Mouse (Mus musculus): ENCODE data around the gene Slc37a4. TPM values are rescaled to one million over a fixed set of nuclear protein-coding genes. Genes with fewer than 3 reads are reported as not detected.

Slc37a4 gene
- polyA plus RNA-seq, 1 experiment from 2014 or later = 15.8 TPM

GRCm38 (mm10) chr9:44398087-44398486, 1.4 kb downstream of the Slc37a4 start:
- 0 out of 2 replicates have a peak, but pooled peaks cover 3% of the 10 kb centered on the region for H3K27me3 ChIP-seq (ENCODE audit: insufficient read depth, low read length)
- TF ChIP-seq CTCF (IDR thresholded peaks at IDR 0.05; ENCODE audit: low read depth) = no peak
- H3K9ac ChIP-seq = peak overlapping the region; percentile 76; the same call in 1 of the 2 replicates
- H3K9me3 ChIP-seq (ENCODE audit: low read depth, low read length) = no peaks in the 10 kb centered on the region
- H3K4me3 ChIP-seq (ENCODE audit: low read depth, low read length) = peak overlapping the region; percentile 79
- H3K4me1 ChIP-seq (ENCODE audit: insufficient read depth) = no peaks in the 10 kb centered on the region
- H3K36me3 ChIP-seq (ENCODE audit: insufficient read depth) = peaks cover 43% of the 10 kb centered on the region
- H3K4me2 ChIP-seq = peak overlapping the region; percentile 96
- H3K27ac ChIP-seq (ENCODE audit: low read depth) = no peak overlapping the region
- ATAC-seq (ENCODE audit: insufficient read depth) (no peak), DNase-seq (no peak)
- 22% methylated on average over 4 of the region's 4 CpGs for WGBS

- Histone ChIP-seq H3K27me3 (ENCODE audit: insufficient read depth, low read length) (0 out of 2 replicates have a peak, but pooled peaks cover 3% of the 10 kb centered on the region), H3K9ac (no peak overlapping the region), H3K36me3 (ENCODE audit: insufficient read depth) (peaks cover 48% of the 10 kb centered on the region), H3K4me2 (peak overlapping the region; percentile 96; the same call in 1 of the 2 replicates), H3K4me1 (ENCODE audit: insufficient read depth) (no peaks in the 10 kb centered on the region), H3K9me3 (ENCODE audit: low read depth, low read length) (no peaks in the 10 kb centered on the region), H3K27ac (ENCODE audit: low read depth) (no peak overlapping the region), H3K4me3 (ENCODE audit: low read depth, low read length) (peak overlapping the region; percentile 79; the same call in 1 of the 2 replicates)
- 75% methylated on average over 9 of the region's 9 CpGs for WGBS
- ATAC-seq (ENCODE audit: insufficient read depth) = no peak
- no peak for TF ChIP-seq CTCF (IDR thresholded peaks at IDR 0.05; ENCODE audit: low read depth)
- no peak for DNase-seq
Measured at GRCm38 (mm10) chr9:44398551-44398950, 1.9 kb downstream of the Slc37a4 start.

- WGBS = 80% methylated on average over 13 of the region's 13 CpGs
- Histone ChIP-seq H3K36me3 (ENCODE audit: insufficient read depth) (peaks cover 55% of the 10 kb centered on the region), H3K4me1 (ENCODE audit: insufficient read depth) (no peaks in the 10 kb centered on the region), H3K4me2 (no peak overlapping the region), H3K27me3 (ENCODE audit: insufficient read depth, low read length) (0 out of 2 replicates have a peak, but pooled peaks cover 3% of the 10 kb centered on the region), H3K9ac (no peak overlapping the region), H3K4me3 (ENCODE audit: low read depth, low read length) (no peak overlapping the region), H3K9me3 (ENCODE audit: low read depth, low read length) (no peaks in the 10 kb centered on the region), H3K27ac (ENCODE audit: low read depth) (no peak overlapping the region)
- DNase-seq (no peak), ATAC-seq (ENCODE audit: insufficient read depth) (no peak)
- TF ChIP-seq CTCF (IDR thresholded peaks at IDR 0.05; ENCODE audit: low read depth) = no peak
Measured at GRCm38 (mm10) chr9:44399114-44399794, 2.6 kb downstream of the Slc37a4 start.

- DNase-seq (no peak), ATAC-seq (ENCODE audit: insufficient read depth) (no peak)
- Histone ChIP-seq H3K9me3 (ENCODE audit: low read depth, low read length) (no peaks in the 10 kb centered on the region), H3K27me3 (ENCODE audit: insufficient read depth, low read length) (0 out of 2 replicates have a peak, but pooled peaks cover 3% of the 10 kb centered on the region), H3K4me1 (ENCODE audit: insufficient read depth) (no peaks in the 10 kb centered on the region), H3K36me3 (ENCODE audit: insufficient read depth) (peaks cover 60% of the 10 kb centered on the region), H3K27ac (ENCODE audit: low read depth) (no peak overlapping the region), H3K4me2 (no peak overlapping the region), H3K4me3 (ENCODE audit: low read depth, low read length) (no peak overlapping the region), H3K9ac (no peak overlapping the region)
- no peak for TF ChIP-seq CTCF (IDR thresholded peaks at IDR 0.05; ENCODE audit: low read depth)
- 94% methylated on average over 6 of the region's 6 CpGs for WGBS
Measured at GRCm38 (mm10) chr9:44399795-44400114, 3.1 kb downstream of the Slc37a4 start.

GRCm38 (mm10) chr9:44401081-44401480, 4.4 kb downstream of the Slc37a4 start:
- no peak for TF ChIP-seq CTCF (IDR thresholded peaks at IDR 0.05; ENCODE audit: low read depth)
- ATAC-seq (ENCODE audit: insufficient read depth) (no peak), DNase-seq (no peak)
- Histone ChIP-seq H3K27me3 (ENCODE audit: insufficient read depth, low read length) (0 out of 2 replicates have a peak, but pooled peaks cover 3% of the 10 kb centered on the region), H3K4me2 (no peak overlapping the region), H3K4me3 (ENCODE audit: low read depth, low read length) (no peak overlapping the region), H3K9ac (no peak overlapping the region), H3K4me1 (ENCODE audit: insufficient read depth) (no peaks in the 10 kb centered on the region), H3K36me3 (ENCODE audit: insufficient read depth) (peaks cover 70% of the 10 kb centered on the region), H3K27ac (ENCODE audit: low read depth) (no peak overlapping the region), H3K9me3 (ENCODE audit: low read depth, low read length) (no peaks in the 10 kb centered on the region)
- 80% methylated on average over 4 of the region's 4 CpGs for WGBS

- WGBS = 59% methylated on average over 3 of the region's 3 CpGs
- Histone ChIP-seq H3K27ac (ENCODE audit: low read depth) (no peak overlapping the region), H3K9ac (no peak overlapping the region), H3K9me3 (ENCODE audit: low read depth, low read length) (no peaks in the 10 kb centered on the region), H3K27me3 (ENCODE audit: insufficient read depth, low read length) (no peaks in the 10 kb centered on the region), H3K4me2 (no peak overlapping the region), H3K36me3 (ENCODE audit: insufficient read depth) (peaks cover 72% of the 10 kb centered on the region), H3K4me3 (ENCODE audit: low read depth, low read length) (no peak overlapping the region), H3K4me1 (ENCODE audit: insufficient read depth) (no peaks in the 10 kb centered on the region)
- DNase-seq = no peak
- TF ChIP-seq CTCF (IDR thresholded peaks at IDR 0.05; ENCODE audit: low read depth) = no peak
- ATAC-seq (ENCODE audit: insufficient read depth) = no peak
Measured at GRCm38 (mm10) chr9:44405011-44405410, 8.4 kb downstream of the Slc37a4 start.

- ATAC-seq (ENCODE audit: insufficient read depth) (peak; percentile 96), DNase-seq (peak; percentile 98)
- WGBS = under 1% methylated on average over 51 of the region's 51 CpGs
- Histone ChIP-seq H3K4me3 (ENCODE audit: low read depth, low read length) (peak within 1 kb of the TSS; percentile 84), H3K27me3 (ENCODE audit: insufficient read depth, low read length) (no peaks in the 10 kb centered on the region), H3K4me1 (ENCODE audit: insufficient read depth) (no peaks in the 10 kb centered on the region), H3K36me3 (ENCODE audit: insufficient read depth) (peaks cover 72% of the 10 kb centered on the region), H3K27ac (ENCODE audit: low read depth) (peak within 1 kb of the TSS; percentile 94), H3K9ac (peak within 1 kb of the TSS; percentile 91), H3K4me2 (peak within 1 kb of the TSS; percentile 82), H3K9me3 (ENCODE audit: low read depth, low read length) (no peaks in the 10 kb centered on the region)
- no peak for TF ChIP-seq CTCF (IDR thresholded peaks at IDR 0.05; ENCODE audit: low read depth)
Measured at GRCm38 (mm10) chr9:44406906-44407751, 10.5 kb downstream of the Slc37a4 start, which contains the start of the genes Rps25 and Trappc4. Gene Rps25 (plus strand): TSS chr9:44407139. Gene Trappc4 (minus strand): TSS chr9:44407600.

Measured in lung, embryonic 14.5 days (tissue).